Mouse (Mus musculus): ENCODE data around the gene Sars. TPM values are rescaled to one million over a fixed set of nuclear protein-coding genes. Genes with fewer than 3 reads are reported as not detected.

Sars gene
- polyA plus RNA-seq, 1 experiment = 376 TPM

DNA sequence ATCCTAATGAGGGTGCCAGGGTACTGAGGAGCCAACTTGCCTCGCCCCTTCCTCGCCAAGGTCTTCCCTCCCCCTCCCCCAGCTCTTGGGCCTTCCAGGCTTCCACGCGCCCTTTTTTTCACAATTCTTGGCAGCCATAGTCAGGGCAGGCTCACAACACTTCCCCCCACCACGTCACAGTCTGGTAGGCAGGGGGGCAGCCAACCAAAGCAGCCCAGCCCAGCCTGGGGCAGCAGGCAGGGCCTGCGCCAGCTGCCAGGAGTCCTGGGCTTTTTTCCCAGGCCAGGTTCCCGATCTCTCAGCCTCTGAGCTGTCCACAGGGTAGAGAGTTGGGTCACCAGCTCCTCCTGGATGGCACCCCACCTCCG is 33.3 kb downstream of the Sars start:
- Histone ChIP-seq H3K4me3 (ENCODE audit: insufficient read depth, low read length) (no peak overlapping the region), H3K27ac (ENCODE audit: insufficient read depth, low read length) (no peak overlapping the region), H3K4me1 (ENCODE audit: control insufficient read depth, insufficient read depth, low read length) (no peaks in the 10 kb centered on the region)
- TF ChIP-seq POLR2A (IDR thresholded peaks at IDR 0.05; ENCODE audit: low read depth, low read length) (no peak), CTCF (IDR thresholded peaks at IDR 0.05; ENCODE audit: borderline replicate concordance, insufficient read depth, low read length) (no peak)

DNA sequence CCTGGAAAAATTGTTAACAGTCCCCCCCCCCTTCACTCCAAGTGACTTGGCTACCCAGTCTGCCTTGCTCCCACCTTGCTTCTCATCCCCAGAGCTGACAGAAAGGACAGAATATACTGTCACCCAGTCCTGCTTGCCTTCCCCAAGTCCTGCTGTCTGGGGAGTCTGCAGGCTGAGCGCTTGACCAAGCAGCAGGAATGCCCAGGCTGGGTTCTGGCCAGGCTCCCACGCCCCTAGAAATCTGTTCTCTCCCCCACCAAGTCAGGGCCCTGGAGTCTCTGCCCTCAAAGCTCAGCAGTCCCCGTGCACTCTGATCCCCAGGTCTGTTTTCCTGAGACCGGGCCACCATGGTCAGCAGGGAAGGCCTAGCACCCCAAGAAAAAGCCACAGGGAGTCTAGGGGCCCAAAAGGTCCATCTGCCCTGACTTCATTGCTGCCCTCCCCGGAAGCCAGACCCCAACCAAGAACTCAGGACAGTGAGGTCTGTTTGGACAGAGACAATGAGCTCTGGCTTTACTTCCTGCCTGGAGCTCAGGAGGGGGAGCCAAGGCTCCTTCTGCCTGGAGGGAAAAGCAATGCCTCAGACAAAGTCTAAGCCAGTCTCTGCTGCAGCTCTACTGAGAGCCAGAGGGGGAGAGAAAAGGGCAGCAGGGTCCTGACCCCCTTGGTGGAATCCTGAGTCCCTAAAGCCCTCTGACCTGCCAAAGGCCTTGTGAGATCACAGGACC is 33.8 kb downstream of the Sars start:
- H3K4me3 ChIP-seq (ENCODE audit: insufficient read depth, low read length) = no peak overlapping the region
- no peaks in the 10 kb centered on the region for H3K4me1 ChIP-seq (ENCODE audit: control insufficient read depth, insufficient read depth, low read length)
- no peak overlapping the region for H3K27ac ChIP-seq (ENCODE audit: insufficient read depth, low read length)
- TF ChIP-seq POLR2A (IDR thresholded peaks at IDR 0.05; ENCODE audit: low read depth, low read length) (no peak), CTCF (IDR thresholded peaks at IDR 0.05; ENCODE audit: borderline replicate concordance, insufficient read depth, low read length) (no peak)

DNA sequence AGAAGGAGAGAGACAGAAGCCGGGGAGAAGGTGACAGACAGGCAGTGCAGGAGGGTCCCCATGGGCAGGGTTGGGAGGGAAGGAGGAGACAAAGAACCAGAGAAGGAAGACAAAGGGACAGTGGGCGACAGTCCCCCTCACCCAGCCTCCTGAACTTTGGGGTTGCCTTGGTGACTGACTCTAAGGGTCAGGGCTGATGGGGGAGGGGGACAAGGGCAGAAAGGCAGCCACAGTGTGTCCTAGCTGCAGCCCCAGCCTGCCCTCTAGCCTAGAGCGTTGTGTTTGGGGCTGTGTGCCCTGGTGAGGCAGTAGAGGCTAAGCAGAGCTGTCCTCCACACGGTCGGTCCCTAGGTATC is 34.7 kb downstream of the Sars start:
- Histone ChIP-seq H3K27ac (ENCODE audit: insufficient read depth, low read length) (no peak overlapping the region), H3K4me3 (ENCODE audit: insufficient read depth, low read length) (no peak overlapping the region), H3K4me1 (ENCODE audit: control insufficient read depth, insufficient read depth, low read length) (no peaks in the 10 kb centered on the region)
- TF ChIP-seq CTCF (IDR thresholded peaks at IDR 0.05; ENCODE audit: borderline replicate concordance, insufficient read depth, low read length) (no peak), POLR2A (IDR thresholded peaks at IDR 0.05; ENCODE audit: low read depth, low read length) (no peak)

- Histone ChIP-seq H3K27ac (ENCODE audit: insufficient read depth, low read length) (no peak overlapping the region), H3K4me1 (ENCODE audit: control insufficient read depth, insufficient read depth, low read length) (no peaks in the 10 kb centered on the region), H3K4me3 (ENCODE audit: insufficient read depth, low read length) (no peak overlapping the region)
- TF ChIP-seq CTCF (IDR thresholded peaks at IDR 0.05; ENCODE audit: borderline replicate concordance, insufficient read depth, low read length) (no peak), POLR2A (IDR thresholded peaks at IDR 0.05; ENCODE audit: low read depth, low read length) (no peak)
Measured at GRCm38 (mm10) chr3:108409656-108410358, 35.2 kb downstream of the Sars start.

- no peak for TF ChIP-seq POLR2A (IDR thresholded peaks at IDR 0.05; ENCODE audit: low read depth, low read length)
- TF ChIP-seq CTCF (IDR thresholded peaks at IDR 0.05; ENCODE audit: borderline replicate concordance, insufficient read depth, low read length) = no peak
Measured at GRCm38 (mm10) chr3:108408517-108409008, 36.4 kb downstream of the Sars start.

DNA sequence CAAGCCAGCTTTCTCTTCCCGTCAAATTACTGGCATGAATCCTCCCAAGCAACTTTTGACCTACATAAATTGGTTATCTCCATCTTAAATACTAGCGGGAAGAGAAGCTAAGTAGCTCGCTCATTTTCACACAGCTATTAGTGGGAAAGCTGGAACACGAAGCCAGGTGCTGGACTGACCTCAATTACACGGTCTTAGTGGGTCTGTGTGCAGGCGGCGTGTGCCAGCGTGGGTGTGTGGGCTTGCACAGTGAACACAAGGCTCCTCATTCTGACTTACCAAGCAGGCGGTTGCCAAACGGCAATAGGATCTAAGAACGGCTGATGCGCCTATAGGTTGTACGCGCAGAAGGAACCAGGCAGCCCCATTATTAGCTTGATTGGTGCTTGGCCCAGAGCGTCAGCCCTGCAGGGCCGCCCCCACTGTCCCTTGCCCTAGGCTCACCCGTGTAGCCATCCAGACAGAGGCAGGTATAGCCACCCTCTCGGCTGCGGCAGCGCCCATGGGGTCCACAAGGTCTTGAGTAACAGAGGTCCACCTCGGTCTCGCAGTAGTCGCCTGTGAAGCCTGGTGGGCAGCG is 38.6 kb downstream of the Sars start:
- H3K27ac ChIP-seq (ENCODE audit: insufficient read depth, low read length) = no peak overlapping the region

More at GRCm38 (mm10) chr3:108408517-108409008, 36.4 kb downstream of the Sars start:
- Histone ChIP-seq H3K27ac (ENCODE audit: insufficient read depth, low read length) (no peak overlapping the region), H3K4me3 (ENCODE audit: insufficient read depth, low read length) (no peak overlapping the region), H3K4me1 (ENCODE audit: control insufficient read depth, insufficient read depth, low read length) (no peaks in the 10 kb centered on the region)

GRCm38 (mm10) chr3:108405536-108406305 is 39.3 kb downstream of the Sars start:
- Histone ChIP-seq H3K4me3 (ENCODE audit: insufficient read depth, low read length) (no peak overlapping the region), H3K4me1 (ENCODE audit: control insufficient read depth, insufficient read depth, low read length) (no peaks in the 10 kb centered on the region), H3K27ac (ENCODE audit: insufficient read depth, low read length) (no peak overlapping the region)
- TF ChIP-seq POLR2A (IDR thresholded peaks at IDR 0.05; ENCODE audit: low read depth, low read length) (no peak), CTCF (IDR thresholded peaks at IDR 0.05; ENCODE audit: borderline replicate concordance, insufficient read depth, low read length) (no peak)

More for the DNA sequence above, 38.6 kb downstream of the Sars start:
- Histone ChIP-seq H3K4me1 (ENCODE audit: control insufficient read depth, insufficient read depth, low read length) (no peaks in the 10 kb centered on the region), H3K4me3 (ENCODE audit: insufficient read depth, low read length) (no peak overlapping the region)
- TF ChIP-seq POLR2A (IDR thresholded peaks at IDR 0.05; ENCODE audit: low read depth, low read length) (no peak), CTCF (IDR thresholded peaks at IDR 0.05; ENCODE audit: borderline replicate concordance, insufficient read depth, low read length) (no peak)

DNA sequence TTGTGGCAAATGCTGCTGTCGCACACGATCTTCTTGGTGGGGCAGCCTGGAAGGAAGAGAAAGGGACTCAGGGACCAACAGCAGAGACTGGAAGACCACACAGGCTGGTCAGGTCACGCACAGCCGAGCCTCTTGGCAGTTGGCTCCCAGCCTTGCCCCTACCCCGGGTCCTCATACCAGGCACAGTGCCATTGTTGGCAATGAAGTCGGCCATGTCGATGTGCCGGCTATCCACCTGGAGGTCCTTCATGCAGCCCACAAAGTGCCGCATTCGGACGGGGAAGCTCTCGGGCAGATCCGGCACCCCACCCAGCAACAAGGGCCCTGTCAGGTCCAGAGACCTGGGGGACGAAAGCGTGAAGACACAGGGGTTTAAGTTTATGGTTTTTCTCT is 42.5 kb downstream of the Sars start:
- TF ChIP-seq CTCF (IDR thresholded peaks at IDR 0.05; ENCODE audit: borderline replicate concordance, insufficient read depth, low read length) (no peak), POLR2A (IDR thresholded peaks at IDR 0.05; ENCODE audit: low read depth, low read length) (no peak)
- Histone ChIP-seq H3K4me3 (ENCODE audit: insufficient read depth, low read length) (no peak overlapping the region), H3K27ac (ENCODE audit: insufficient read depth, low read length) (no peak overlapping the region), H3K4me1 (ENCODE audit: control insufficient read depth, insufficient read depth, low read length) (no peaks in the 10 kb centered on the region)

GRCm38 (mm10) chr3:108401692-108402527 is 43.1 kb downstream of the Sars start:
- Histone ChIP-seq H3K4me1 (ENCODE audit: control insufficient read depth, insufficient read depth, low read length) (no peaks in the 10 kb centered on the region), H3K27ac (ENCODE audit: insufficient read depth, low read length) (no peak overlapping the region), H3K4me3 (ENCODE audit: insufficient read depth, low read length) (no peak overlapping the region)
- TF ChIP-seq POLR2A (IDR thresholded peaks at IDR 0.05; ENCODE audit: low read depth, low read length) (no peak), CTCF (IDR thresholded peaks at IDR 0.05; ENCODE audit: borderline replicate concordance, insufficient read depth, low read length) (peak; percentile 99)
